Mouse (Mus musculus): Measurements from ENCODE around the gene Cphx2. TPM values are rescaled to one million over a fixed set of nuclear protein-coding genes. Genes with fewer than 3 reads are reported as not detected.

The Cphx2 gene
- total RNA-seq, 2 experiments from 2014 or later: not detected

Other genes starting within 250 kb of the Cphx2 start
- gene Anxa11, start 239.4 kb upstream of the Cphx2 start, total RNA-seq (2021): 10 to 100 TPM; 32.7 to 34.8 TPM
- gene Plac9a, start 178.4 kb upstream of the Cphx2 start, total RNA-seq (2021): not detected
- gene Tmem254a, start 153.8 kb upstream of the Cphx2 start, total RNA-seq (2021): 10 to 100 TPM in 1 of 2 experiments, 1 to 10 TPM in 1; 8.8 to 10.6 TPM
- gene Cphx1, start 143.2 kb upstream of the Cphx2 start, total RNA-seq (2021): not detected
- gene Duxbl1, start 102.9 kb upstream of the Cphx2 start, total RNA-seq (2021): under 1 TPM; 0.36 to 0.44 TPM
- 1 to 10 TPM; 1.7 to 3.1 TPM for gene Gm9780, start 38.8 kb upstream of the Cphx2 start, total RNA-seq (2021)
- 10 to 100 TPM; 17.4 to 29.6 TPM for gene Tmem254c, start 14.2 kb upstream of the Cphx2 start, total RNA-seq (2021)
- not detected for gene Cphx3, start 781 bp downstream of the Cphx2 start, total RNA-seq (2021)
- gene Duxbl2, start 36.8 kb downstream of the Cphx2 start, total RNA-seq (2021): under 1 TPM in 1 of 2 experiments, not detected in 1; 0.17 TPM
- 1 to 10 TPM; 6.3 to 9.0 TPM for gene Plac9b, start 101.0 kb downstream of the Cphx2 start, total RNA-seq (2021)
- gene Tmem254b, start 125.5 kb downstream of the Cphx2 start, total RNA-seq (2021): 10 to 100 TPM; 18.2 to 19.0 TPM
- 1 to 10 TPM in 1 of 2 experiments, under 1 TPM in 1; 0.86 to 1.0 TPM for gene Duxbl3, start 176.4 kb downstream of the Cphx2 start, total RNA-seq (2021)